Mouse (Mus musculus) lung, adult 18-20 months (tissue): ENCODE measurements around the gene Hoxa3.

Experiments used
- DNase-seq, 2 experiments: peaks; one replicate each; pipeline ENCODE4 v3.0.0; 2022; ENCODE audit warnings: mixed read lengths in 2 of 2

Gene Hoxa3

GRCm38 (mm10) chr6:52182793-52183192 lies 30.3 kb downstream of the Hoxa3 start:
- DNase-seq: no peak

GRCm38 (mm10) chr6:52182030-52182429 lies 31.1 kb downstream of the Hoxa3 start:
- DNase-seq: no peak

- DNase-seq: no peak
Observed at GRCm38 (mm10) chr6:52180726-52181125, 32.4 kb downstream of the Hoxa3 start.

GRCm38 (mm10) chr6:52180213-52180710 lies 32.9 kb downstream of the Hoxa3 start:
- no peak for DNase-seq

DNA sequence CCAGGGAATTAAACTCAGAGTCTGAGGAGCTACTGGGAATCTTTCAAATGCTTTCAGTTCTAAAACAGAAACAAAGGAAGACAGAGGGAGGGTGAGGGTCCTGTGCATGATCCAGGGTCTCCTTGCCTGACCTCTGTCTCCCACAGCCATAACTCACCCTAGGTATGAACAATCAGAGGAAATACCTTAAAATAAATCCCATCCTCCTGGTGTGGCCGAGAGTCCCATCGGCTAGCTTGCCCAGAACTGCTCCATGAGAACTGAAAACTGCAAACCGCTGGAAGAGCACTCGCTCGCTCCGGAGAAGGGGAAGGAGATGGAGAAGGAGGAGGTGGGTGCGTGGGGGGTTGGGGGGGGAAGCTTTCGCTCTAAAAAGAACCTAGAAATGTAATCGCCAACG lies 33.4 kb downstream of the Hoxa3 start:
- no peak for DNase-seq

- DNase-seq: no peak
Observed at GRCm38 (mm10) chr6:52178918-52179665, 34.0 kb downstream of the Hoxa3 start.

- DNase-seq: no peak
Observed at GRCm38 (mm10) chr6:52177806-52178205, 35.3 kb downstream of the Hoxa3 start.

GRCm38 (mm10) chr6:52177061-52177735 lies 35.9 kb downstream of the Hoxa3 start, which contains the start of gene 5730596B20Rik:
Gene 5730596B20Rik, plus strand, starts transcription at chr6:52177498.
- no peak for DNase-seq

DNA sequence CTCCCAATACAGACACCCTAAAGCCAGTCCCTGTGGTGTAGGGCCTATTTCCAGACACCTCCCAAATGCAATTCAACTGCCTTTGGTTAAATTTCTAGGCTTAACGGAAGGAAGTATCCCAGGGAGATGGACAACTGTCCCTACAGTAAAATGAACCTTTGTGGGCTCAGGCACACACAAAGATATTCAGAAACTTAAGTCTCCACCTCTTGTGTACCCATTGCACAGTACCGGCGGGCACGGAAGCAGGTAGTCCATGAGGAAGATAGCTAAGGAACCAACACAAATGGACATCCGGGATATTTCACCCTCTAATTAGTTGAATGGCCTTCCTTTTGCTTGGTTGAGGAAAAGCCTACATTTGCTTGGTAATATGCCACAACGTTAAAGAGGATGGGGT lies 36.7 kb downstream of the Hoxa3 start:
- no peak for DNase-seq

GRCm38 (mm10) chr6:52175864-52176263 lies 37.3 kb downstream of the Hoxa3 start:
- DNase-seq: no peak

DNA sequence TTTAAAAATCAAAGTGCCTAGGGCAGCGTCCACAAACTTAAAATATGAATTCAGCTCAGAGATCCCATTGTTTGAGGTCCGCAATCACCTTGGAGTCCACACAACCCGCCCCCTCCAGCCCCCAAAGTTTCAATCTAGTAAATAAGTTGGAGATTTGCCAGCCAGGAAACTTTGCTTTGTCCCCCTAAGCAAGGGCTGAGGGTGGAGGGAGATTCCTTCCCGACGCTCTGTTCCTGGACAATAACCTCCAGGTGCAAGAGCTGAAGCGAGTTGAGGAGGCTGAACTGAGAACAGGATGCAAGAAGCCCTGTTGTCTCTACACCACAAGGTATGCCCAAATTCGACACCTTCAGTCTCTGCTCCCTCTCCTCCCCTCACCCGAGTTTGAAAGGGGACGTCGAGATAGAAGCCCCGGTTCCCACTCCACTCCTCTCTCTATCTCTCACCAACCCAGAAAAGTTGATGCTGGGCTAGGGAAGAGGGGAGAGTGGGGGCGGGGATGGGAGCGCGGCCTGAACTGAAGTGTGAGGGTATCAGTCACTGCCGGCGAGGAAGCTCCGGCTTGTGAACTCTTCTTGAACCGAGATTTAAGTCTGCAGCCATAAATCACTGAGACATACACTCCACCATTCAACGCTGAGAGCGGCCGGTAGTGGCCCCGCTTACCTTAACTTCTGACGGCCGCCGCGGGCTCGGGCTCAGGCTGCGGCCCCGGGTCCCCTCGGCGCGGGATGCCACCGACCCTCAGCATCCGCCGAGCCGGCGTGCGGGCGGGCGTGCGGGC lies 38.0 kb downstream of the Hoxa3 start:
- DNase-seq: no peak

DNA sequence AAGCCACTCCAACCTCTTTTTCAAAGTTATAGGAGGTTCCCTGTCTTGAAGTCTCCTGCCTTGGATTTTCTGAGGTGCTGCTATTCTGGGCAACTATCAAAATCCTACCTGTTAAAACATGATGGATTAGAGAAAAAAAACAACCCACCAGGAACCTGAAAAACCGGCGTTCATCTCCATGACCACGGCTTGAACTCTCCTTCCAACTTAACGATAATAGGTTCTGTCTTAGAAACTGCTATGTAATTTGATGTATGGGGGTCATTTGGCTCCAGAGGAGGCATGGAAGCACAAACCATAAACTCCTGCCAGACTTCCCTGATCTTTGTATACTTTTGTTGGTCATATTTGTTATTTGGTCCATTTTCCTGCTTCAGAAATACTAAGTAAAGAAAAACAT lies 39.5 kb downstream of the Hoxa3 start:
- DNase-seq: no peak

- DNase-seq: peak; percentile 90 to 93
Observed at GRCm38 (mm10) chr6:52172501-52172900, 40.6 kb downstream of the Hoxa3 start.

DNA sequence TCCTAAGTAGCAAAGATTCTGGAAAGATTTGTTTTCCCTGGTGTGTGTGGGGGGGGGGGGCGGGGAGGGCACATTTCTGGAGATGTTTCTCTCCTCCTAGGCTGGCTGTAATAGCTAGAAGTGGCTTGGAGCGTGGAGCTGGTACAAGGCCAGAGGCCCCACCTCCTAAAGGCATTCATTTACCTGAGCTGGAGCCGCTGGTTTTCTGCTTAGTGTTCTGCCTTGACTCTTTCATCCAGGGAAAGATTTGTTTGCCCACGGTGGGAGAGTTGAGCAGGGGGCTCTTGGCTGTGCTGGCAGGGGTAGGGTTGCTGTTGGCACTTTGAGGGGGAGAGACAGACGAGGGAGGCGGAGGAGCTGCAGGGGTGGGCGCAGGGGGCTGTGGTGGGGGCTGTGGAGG lies 41.2 kb downstream of the Hoxa3 start:
- DNase-seq: no peak

DNA sequence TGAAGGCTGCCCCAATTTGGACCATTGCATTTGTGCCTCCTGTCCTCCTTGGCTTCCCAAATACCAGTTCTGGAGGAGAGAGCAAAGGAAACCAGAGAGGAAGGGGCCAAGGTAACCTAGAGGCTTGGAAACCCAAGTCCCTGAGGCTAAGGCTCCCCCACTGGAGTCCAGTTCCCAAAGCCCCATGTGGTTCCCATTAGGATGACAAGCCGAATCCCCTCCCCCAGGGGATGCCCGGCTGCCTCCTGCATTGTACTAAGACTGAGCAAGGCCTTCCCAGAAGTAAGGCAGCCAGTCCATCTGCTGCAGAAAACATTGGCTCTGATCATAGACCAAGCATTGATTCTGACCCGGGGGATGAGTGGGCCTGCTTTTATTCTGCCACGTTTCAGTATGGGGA lies 41.8 kb downstream of the Hoxa3 start:
- DNase-seq: no peak

DNA sequence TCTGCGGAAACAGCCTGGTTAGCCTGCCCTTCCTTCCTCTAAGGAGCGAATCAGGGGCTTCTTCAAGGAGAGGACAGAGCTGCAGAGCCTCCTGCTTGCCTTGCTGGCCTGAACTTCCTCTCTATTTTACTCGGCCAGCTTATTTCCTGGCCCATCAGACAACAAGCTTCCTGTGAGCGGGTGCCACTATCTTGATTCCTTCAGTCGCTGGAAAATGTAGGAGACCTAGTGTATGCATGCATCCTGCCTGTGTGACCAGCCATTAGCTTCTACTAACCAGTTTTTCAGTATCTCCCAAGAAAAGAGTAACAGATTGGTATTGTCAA lies 42.3 kb downstream of the Hoxa3 start:
- no peak for DNase-seq

DNA sequence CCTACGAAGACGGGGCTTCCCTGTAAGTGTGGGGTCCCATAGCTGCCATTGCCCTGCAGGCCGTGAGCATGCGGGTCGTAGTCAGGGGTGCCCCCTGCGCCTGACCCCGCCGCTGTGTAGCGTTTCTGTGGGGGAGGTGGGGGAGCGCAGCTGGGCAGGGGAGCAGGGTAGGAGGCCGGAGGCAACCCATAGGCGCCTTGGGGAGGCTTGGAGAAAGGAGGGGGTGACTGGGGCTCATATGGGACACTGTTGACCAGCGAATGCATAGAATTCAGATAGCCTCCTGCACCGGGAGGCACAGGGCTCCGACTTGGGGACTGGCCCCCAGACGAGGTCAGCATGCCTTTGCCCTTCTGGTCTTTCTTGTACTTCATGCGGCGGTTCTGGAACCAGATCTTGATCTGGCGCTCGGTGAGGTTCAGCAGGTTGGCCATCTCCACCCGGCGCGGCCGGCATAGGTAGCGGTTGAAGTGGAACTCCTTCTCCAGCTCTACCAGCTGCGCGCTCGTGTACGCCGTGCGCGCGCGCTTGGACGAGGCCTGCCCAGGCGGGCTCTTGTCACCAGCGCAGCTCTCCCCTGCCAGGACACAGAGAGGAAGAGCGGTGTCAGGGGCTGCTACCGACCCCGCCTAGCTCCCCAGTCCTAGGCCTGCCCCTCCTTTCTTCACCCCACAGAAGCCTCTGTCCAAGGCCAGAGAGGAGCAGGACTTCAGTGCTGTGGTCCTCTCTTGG lies 42.8 kb downstream of the Hoxa3 start:
- DNase-seq: no peak

DNA sequence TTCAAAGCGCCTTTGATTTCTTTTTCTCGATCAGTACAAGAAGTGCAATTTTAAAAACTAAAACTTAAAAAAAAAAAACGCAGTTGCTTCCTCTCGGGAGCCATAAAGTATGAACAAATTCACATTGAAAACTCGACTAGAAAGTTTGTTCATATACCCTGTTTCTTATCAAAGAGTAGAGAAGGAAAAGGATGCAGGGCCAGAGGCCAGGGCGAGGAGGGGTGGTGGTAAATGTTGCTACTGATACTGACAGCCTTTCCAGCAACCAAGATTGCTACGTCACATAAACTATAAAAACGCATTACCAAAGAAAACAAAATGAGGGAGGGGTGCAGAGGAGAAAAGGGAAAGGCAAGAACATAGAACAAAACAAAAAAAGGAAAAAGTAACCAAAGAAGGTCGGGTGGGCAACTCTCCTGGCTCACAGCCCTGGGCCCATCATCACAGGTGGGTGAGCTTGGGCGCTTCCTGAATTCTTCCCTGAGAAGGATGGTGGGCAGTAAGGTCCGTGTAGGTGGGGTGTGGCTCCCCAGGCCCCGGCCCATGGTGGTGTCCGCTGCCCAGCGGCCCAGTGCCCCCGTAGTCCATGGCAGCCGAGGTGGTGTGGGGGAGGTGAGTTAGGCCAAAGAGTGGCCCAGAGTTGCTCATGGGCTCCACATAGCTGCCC lies 43.5 kb downstream of the Hoxa3 start:
- DNase-seq: no peak

- DNase-seq: no peak
Observed at GRCm38 (mm10) chr6:52168191-52169055, 44.7 kb downstream of the Hoxa3 start.

GRCm38 (mm10) chr6:52167736-52168161 lies 45.4 kb downstream of the Hoxa3 start:
- DNase-seq: no peak

- no peak for DNase-seq
Observed at GRCm38 (mm10) chr6:52167176-52167575, 46.0 kb downstream of the Hoxa3 start.
